Mouse (Mus musculus) MEL-GATA-1-ER (cell line): ENCODE results near the gene P2ry2.

ENCODE experiments used
- DNase-seq: peaks from one replicate; pipeline ENCODE4 v3.0.0-alpha.2; 2012; ENCODE audit warnings: low read depth; ENCODE audit errors: extremely low read depth

P2ry2 gene

DNA sequence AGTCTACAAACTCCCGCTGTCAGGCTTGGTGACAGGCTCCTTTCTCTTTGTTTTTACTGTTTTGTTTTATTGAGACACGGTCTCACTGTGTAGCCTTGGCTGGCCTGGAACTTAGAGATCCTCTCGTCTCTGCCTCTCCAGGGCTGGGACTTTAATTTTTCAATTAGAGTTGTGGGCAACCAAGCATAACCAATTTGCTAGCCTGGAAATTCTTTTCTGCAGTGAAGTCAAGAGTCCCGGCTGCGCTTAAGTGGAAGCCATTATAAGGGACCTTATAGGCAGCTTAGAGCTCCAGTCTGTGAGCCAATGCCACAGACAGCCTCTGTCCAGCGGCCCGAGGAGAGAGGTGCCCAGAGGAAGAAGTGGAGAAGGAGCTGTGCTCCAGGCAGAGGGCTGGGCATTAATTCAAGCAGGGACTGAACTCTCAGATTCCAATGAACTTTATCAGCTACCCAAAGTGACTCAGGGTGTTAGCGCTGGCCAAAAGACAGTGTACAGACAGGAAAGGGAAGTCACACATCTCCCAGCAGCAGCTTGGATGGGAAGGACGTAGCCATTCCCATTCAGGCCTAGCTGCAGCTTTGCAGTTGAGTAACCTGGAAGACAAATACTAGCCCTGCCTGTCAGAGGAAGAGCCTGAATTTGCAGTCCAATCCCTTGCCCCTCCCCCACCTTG lies 21.9 kb downstream of the P2ry2 start:
- peak; percentile 48 for DNase-seq

DNA sequence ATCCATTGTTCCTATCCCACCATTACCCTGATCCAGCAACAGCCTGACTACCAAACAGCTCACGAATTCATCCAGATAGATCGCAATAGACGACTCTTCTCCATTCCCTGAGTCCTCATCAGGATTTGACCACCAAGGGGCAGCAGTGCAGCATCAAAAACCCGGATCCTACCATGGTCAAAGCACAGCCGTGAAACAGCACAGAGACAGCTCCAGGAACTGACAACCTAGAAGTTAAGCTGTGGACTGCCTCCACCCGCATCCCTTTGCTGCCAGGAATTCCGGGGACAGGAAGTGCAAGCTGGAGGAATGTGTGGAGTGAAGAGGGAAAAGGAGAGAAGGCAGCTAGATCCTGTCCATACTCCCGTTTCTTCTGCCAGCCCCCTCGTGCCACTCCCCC lies 24.6 kb downstream of the P2ry2 start:
- no peak for DNase-seq

DNA sequence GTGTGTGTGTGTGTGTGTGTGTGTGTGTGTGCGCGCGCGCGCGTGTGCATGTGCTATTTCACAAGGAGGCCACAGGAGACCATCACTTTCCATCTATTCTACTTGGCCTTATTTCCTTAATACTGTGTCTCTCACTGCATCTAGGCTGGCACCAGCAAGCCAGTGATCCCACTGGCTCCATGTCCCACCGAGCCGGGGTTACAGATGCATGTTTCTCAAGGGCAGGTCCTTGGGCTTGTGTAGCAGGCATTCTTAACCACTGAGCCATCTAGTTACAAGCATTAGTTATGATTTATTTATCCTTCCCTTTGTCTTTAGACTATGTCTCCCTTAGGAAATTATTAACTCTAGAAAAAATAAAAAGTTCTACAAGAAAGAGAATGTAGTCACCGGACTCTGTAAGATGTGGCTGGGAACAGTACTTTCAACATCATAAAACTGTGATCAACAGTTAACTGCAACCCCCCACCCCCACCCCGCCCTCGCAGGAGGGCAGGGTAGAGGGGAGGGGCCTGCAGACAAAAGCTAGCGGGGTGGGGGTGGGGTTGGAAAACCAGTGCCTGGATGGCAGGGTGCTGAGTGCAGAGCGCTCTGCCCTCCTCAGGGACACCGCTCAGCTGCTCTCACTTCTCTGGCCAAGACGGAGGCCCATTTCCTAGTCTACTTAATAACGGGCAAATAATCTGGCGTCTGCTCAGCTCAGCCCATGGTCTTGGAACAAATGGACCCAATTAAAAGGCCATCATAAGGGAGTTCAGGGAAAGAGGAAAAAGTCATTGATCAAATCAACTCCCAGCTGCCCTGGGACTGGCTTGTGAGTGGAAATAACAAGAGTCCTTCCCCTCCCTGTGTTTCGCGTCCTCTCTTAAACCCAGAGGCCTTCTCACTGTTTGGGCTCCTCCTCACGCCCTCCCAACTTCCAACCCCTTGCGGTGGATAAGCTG lies 27.9 kb downstream of the P2ry2 start:
- DNase-seq, result no peak

DNA sequence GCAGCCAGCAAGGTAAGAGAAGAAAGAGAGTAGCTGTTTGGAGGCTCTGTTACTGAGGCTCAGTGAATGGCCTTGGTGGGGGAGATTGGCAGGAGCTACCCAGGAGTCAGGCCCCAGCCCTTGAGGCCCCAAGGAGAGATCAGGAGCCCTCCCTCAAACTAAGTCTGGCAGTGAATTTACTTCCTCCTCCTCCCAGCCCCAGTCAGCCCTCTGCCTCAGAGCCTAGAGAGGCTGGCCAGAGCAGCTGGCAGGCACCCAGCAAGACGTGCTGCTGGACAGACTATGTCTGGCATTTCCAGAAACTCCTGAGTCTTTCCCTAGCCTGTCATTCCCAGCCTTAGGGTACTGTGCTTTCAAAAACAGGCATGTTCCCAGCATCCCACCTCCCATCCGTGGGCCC lies 33.5 kb downstream of the P2ry2 start:
- DNase-seq, result no peak

DNA sequence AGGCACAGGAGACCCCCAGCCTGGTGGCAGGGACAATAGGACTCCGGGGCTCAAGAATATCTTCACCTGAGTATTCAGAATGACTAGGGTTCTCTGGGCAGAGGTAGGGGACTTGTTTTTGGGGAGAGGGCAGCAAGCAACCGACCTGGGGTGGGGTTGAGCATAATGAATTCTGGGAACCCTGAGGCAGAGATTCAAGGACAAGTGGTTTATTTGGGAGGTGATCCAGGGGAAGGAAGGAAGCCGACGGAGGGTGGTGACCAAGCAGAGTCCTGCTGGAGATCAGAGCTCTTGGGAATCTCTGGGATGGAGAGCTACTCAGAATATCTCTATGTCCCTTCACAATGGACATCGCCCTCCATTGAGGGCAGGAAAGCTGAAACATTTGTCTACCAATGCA lies 34.5 kb downstream of the P2ry2 start:
- DNase-seq, result no peak

DNA sequence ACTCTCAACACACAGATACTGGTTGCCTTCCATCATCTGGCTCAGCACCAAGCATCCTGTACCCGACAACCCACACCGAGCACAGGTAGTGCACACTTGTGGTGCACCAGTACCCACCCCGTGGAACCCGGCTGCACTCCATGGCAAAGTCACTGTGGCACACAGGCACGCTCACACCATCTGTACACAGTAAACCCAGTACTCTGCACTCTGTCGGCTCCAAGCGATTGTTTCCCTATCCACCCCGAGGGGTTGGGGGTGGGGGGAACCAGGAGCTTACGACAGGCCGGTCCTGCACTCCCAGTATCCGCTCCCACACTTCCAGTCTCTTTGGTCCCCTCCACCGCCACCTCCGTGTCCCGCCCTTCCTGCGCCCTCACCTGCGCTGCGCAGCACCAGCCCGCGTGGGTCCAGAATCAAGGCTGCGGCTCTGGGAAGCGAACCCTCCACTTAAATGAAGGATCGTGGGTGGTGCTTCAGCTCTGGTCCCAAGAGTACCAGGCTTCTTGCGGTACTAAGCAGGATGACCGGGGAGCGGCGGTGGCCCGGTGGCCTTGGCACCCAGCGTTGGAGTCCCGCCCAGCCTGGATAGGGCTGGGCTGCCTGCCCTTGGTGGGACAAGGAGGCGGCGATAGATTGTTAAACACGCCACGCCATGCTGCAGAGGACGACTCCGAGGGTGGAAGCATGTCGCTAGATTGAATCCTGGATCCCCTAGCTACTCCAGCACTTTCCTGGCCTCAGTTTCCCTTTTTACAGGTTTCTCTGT lies 38.3 kb downstream of the P2ry2 start, which contains the start of gene P2ry6:
P2ry6 (minus strand) TSS at position 515 of the 769 bp plus-strand sequence.
- DNase-seq, result no peak

DNA sequence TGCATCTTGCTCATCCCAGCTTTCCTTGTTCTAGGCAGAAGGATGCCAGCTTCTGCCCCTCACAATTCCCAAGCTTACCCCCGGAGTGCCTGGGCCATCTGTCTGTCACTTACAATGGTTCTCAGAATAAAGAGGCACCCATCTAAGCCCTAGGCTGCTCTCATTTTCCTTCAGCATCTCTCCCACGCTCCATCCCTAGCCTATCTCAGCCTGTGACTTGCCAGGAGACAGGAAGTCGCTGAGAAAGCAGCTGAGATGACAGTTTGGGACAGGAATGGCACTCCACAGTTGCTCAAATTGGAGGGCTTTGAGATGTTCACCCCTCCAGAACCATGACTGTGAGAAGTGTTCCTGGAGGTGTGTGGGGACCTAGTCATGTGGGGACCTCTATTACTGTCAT lies 39.8 kb downstream of the P2ry2 start:
- no peak for DNase-seq

DNA sequence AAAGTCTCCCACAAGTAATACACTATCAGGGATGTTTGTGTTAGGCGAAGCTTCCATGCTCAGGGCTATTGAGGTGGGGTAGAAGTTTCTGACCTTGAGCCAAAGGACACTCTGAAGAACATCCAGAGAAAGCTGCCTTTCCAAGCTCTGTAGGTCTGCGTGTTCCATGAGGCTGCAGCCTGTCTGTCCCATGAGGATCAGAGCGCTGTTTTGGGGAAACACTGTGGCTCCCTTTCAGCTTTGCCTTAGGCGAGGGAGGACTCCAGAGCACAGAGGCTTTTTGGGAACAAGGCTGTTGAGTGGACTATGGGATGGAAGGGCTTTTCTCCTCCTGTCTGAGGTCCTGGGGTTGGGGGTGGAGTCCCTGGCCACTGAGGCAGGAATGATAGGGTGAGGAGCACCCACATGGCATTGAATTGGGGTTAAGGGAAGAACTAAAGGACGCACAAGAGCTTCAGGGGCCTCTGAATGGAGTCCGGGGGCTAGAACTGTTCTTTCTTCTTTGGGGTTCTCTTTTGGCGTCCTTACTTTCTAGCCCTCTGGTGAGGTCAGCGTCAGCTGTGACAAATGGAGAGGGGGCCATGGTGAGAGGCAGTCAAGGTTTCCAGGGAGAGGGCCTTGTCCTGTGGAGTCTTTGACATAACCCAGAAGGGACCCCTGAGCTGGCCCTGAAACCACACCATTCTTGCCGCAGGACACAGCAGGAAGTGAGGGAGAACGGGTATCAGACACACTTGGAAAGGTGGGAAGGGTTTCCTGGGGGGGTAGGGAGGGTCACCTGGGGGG lies 43.6 kb downstream of the P2ry2 start:
- DNase-seq, result no peak

DNA sequence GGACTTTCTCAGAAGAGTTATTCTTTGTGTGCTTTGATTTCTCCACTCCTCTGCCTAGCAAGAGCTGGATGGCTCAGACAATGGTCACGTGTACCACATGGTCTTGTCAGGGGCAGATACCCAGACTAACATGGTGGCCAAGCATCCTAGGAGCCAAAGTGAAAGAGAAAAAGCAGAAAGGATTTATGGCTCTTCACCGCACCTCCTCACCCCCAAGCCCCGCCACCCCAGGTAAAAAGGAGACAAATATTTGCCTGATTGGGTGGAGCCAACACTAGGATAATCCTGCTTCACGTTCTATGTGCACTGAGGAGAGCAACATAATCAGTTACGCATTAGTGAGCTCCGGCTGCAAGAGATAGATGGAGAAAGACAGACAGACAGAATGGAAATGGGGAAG lies 44.3 kb downstream of the P2ry2 start:
- no peak for DNase-seq

DNA sequence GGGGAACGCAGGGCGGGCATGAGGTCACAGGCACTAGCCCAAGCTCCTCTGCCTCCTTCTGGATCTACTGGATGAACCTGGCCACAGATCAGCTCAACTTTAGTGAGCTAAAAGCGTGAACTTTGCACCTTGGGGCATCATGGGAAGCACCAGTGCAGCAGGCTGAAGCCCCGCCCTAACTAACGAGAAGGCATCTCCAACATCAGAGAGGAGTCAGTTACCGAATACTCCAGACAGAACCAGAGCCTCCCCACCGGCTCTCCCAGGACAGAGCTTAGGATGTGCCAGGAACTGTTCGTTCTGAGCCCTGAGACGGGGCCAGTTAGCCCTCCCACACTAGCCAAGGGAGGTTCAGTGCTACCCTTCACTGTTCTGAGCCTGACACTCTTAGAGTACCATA lies 44.8 kb downstream of the P2ry2 start:
- DNase-seq, result no peak

DNA sequence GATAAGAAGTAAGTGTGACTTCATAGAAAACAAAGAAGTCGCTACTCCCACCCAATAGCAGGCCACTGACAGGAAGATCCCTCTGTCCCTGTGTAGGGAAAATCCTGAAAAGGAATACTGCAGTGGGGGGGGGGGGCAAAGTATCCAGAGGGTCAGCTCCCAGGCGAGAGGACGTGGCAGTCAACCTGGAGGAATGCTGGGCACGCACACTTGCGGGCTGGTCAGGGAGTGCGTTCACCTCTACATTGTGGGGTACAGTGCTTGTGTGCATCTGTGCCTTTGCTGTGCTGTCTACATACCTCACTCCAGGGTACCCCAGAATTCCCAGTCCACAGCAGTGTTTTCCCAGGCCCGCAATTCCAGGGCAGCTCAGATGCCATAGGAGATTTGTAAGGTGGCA lies 46.7 kb downstream of the P2ry2 start:
- no peak for DNase-seq

DNA sequence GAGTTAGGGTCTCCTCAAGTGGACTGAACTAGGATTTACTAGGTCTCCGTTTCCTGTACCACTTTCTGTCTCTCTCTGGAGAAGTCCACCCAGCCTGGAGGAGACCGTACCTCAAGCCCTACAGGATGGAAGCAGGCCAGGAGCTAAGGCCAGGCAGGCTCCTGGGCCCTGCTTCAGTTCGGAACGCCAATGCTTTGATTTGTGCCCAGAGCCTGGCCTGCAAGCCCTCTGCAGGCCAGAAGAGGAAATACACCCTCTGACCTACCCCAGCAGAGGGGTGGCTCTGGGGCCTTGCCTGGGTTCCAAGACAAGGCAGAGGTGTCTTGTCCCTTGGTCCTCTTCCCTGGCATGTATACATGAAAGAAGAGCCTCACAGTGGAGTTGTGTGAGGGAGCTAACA lies 47.6 kb downstream of the P2ry2 start:
- DNase-seq, result no peak

DNA sequence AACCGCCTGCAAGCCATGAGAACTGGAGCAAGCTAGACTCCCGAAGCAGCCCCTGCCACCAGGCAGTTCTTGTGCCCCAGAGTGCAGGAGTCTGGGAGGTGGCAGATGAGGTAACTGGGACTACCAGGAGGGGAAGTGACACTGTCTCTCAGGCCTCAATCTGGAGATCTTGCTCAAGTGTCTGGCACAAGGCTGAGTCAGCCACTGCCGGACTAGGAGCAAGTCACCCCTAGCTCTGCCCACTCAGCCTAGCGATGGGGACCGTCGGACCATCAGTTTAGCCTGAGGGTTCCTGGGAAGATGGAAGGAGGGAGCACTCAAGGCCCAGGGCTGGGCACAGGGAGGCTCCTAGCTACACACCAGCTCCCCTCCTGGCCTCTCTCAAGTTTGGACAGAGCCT lies 48.4 kb downstream of the P2ry2 start:
- DNase-seq, result no peak

DNA sequence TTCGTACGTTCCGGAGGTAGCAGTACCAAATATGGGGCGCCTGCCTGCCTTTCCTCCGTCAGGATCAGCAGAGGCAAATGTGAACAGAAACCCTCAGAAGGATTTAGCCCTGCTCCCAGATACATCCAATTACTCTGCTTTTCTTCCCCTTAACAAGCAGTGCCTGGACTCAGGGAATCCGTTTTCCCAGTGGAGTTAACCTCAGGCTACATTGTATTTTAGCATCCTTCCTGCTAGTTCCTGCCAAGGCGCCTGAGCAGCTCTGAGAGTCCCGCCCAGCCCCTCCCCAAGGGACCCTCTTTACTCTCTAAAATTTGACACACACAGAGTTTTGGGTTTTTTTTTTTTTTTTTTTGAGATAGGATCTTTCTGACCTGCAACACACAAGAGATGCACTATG lies 49.3 kb downstream of the P2ry2 start:
- no peak for DNase-seq

DNA sequence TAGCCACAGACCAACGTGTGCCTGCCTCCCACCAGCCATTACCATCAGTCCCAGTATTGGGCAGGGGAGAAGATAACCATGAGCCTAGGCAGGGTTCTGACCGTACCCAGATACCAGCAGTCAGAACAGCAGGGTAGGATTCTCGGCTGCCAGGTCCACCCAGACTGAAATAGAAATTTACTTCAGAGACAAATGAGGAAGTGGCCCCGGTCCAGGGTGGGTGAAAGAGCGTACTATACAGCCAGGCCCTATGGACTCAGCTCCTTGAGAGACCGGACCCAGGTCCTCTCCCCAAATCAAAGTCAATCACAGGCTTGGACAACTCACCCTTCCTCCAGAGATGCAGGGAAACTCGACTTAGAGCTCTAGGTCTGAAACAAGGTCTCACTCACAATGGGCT lies 51.5 kb downstream of the P2ry2 start:
- DNase-seq, result no peak

DNA sequence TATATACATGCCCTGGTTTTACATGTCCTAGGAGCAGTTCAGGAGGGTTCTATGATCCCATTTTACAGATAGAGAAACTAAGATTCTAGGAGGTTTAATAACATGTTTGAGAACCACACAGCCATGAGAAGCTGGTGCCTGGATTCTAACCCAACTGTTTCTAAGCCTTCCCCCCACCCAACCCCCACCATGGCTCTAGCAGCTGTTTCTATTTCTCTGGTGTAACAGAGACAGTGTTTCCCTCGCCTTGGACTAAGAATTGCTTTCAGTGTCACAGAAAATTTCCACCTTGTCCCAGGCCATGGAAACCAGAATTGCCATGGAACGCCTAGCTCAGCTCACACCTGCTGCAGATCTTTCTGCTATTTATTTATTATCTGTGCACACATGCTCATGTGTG lies 52.2 kb downstream of the P2ry2 start:
- no peak for DNase-seq

DNA sequence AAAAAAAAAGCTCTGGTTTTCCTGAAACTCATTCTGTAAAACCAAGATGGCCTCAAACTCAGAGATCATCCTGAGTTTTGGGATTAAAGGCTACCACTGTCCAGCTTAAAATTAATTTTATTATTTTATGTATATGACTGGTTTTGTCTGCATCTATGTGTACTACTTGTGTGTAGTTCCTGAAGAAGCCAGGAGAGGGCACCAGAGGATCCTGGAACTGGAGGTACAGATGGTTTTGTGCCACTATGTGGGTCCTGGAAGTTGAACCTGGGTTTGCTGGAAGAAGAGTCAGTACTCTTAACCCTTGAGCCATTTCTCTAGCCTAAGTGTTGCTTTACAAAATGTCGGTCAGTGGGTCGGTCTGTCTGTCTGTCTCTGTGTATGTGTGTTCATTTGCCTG lies 54.2 kb downstream of the P2ry2 start:
- DNase-seq, result peak; percentile 26

DNA sequence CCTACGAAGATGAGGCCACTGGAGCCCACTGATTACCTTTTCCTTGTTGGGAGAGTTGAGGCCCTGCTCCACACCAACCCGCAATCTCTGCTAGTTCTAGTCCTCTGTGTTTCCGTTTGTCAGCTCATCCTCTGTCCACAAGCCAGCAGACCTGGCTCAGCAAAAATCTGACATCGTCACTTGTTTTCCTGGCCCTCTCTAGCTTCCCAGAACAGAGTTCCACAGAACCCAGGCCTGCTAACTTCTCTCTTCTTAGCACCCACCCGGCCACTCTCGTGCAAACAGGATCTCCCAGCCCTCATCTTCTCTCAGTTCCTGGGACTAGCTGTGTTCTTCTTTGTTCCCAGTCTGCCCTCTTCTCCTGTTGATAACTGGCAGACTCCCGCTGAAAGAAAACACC lies 60.0 kb downstream of the P2ry2 start:
- DNase-seq, result no peak

DNA sequence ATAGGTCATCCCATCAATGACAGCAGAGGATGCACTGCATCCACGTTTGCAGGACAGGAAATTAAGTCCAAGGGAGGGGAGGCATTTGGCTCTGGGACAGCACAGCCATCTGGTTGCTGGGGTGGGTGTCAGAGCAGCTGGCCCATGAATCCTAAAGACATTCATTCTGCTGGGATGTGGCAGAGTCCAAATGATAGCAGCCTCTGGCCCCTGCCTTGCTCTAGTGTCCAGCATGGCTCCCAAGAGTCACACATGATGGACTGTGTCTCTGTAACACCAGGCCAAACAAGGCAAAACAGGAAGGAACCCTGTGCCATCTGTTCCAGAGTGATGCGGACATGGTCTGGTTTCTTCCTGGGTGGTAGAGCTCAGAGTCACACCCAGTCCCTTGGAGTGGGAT lies 60.8 kb downstream of the P2ry2 start:
- no peak for DNase-seq

DNA sequence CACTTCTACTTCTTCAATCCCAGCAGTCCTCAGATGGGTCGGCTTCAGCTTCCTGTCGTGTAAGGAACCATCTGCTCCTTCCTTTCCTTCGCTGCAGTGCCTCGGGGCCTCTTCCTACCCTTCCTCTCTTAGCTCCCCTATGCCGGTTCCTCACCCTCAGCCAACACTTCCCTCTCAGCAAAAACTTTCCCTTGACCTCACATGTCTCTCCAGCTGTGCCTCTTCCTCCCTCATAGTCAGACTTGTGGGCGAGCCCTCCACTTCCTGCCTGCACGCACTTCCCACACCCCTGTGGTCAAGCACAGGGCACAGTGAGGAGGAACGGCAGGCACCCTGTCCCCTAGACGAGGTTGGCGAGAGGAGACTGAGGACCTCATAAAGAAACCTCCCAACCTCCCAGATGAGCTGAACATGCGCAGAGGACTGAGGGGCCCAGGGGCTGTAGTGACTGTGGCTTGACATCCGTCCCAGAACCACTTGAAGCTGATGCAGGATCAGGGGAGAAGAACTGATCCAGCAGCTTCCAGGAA lies 62.1 kb downstream of the P2ry2 start:
- no peak for DNase-seq

DNA sequence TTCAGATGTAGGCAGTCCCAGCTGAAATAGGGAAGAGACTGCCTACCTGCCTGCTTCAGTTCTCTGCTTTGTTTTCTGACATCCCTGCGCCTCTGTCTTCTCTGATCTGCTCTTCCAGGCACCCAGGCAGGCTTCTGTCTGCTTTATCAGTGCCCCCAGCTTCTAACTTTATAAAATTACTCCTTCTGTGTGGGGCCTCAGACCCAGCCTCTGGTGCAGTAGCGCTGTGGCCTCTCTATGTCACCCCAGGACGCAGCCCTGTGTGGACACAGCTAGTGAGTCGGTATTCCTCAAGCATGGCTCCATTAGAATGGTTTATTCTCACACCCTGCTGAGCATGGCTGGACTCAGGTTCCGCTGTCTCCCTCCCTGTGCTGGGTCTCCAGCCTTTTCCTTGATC lies 62.6 kb downstream of the P2ry2 start:
- DNase-seq, result no peak
